Mouse (Mus musculus): Measurements from ENCODE around the gene Timm13. TPM values are rescaled to one million over a fixed set of nuclear protein-coding genes. Genes with fewer than 3 reads are reported as not detected.

Timm13 gene
- total RNA-seq, 4 experiments from 2014 or later, result 117 to 135 (median 123) TPM

DNA sequence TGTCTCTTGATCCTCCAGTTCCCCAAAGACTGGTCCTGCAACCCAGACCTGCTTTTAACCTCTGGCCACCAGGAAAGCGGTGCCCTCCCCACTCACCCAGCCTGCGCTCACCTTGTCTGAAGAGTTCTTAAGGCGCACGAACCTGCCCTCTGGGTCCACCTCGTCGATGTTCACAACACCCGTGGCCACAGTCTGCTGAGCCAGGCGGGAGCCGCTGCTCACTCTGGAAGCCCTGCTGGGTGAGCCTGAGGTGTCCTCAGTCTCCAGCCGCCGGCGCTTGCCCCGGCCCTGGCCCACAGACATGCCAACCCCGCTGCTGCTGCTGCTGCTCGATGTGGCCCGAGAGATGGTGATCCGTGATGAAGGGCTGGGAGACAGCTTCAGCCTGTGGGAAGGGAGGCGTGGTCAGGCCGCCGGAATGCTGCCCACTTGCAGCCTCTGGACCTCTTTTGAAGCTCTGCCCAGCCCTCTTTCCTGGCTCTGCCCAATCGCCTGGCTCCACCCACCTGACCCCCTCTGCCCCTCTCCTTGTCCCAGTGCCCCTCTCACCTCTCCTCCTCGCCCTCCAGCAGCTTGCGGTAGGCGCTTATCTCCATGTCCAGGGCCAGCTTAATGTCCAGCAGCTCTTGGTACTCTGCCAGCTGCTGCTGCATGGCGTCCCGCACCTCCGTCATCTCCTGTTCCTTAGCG lies 3.4 kb upstream of the Timm13 start:
- DNase-seq (ENCODE audit: low spot score), result no peak

DNA sequence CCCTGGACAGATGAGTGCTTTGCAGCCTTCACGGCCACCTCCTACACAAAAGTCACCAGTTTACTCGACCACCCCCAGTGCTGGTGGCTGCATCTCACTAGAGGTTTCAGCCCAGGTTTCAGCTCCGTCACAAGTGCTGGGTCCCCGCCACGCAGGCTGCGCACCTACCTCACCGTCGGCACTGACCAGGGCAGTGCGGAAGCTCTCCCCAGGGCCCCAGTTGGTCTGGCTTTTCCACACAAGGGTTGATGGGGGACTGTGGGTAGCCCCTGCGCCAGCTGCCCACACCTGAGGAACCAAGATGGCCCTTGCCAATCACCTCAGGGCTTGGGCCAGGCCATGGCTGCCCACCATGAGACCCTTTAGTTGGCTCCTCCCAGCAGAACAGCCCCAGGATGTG lies 2.5 kb upstream of the Timm13 start:
- DNase-seq (ENCODE audit: low spot score), result no peak

DNA sequence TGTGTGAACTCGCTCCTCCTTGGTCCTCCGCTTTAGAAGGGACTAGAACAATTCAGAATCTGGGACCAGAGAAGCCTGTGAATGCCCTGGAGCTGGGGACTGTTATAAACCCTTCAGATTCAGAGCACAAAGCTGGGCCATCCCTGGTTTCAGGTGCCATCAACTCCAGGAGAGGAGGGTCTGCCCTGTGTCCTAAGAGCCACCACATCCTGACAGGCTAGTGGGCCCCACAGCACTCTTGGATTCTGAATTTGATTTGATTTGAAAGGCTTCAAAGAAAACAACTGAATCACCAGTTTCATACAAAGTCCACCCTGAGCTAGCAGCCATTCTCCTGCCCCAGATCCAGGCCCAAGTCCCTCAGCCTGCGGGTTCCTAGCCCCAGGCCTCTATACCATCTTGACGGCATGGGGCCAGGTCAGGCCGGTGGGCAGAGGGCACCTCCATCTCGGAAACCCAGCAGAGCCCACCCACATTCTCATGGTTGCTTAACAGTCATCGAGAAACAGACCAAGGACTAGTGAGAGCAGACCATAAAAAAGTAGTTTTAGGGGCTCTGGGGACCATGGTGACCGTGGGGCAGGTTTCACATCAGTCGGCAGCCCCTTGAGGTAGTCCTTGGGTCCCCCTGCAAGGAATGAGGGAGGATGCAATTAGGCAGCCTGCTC lies 1.6 kb upstream of the Timm13 start:
- DNase-seq (ENCODE audit: low spot score), result no peak

DNA sequence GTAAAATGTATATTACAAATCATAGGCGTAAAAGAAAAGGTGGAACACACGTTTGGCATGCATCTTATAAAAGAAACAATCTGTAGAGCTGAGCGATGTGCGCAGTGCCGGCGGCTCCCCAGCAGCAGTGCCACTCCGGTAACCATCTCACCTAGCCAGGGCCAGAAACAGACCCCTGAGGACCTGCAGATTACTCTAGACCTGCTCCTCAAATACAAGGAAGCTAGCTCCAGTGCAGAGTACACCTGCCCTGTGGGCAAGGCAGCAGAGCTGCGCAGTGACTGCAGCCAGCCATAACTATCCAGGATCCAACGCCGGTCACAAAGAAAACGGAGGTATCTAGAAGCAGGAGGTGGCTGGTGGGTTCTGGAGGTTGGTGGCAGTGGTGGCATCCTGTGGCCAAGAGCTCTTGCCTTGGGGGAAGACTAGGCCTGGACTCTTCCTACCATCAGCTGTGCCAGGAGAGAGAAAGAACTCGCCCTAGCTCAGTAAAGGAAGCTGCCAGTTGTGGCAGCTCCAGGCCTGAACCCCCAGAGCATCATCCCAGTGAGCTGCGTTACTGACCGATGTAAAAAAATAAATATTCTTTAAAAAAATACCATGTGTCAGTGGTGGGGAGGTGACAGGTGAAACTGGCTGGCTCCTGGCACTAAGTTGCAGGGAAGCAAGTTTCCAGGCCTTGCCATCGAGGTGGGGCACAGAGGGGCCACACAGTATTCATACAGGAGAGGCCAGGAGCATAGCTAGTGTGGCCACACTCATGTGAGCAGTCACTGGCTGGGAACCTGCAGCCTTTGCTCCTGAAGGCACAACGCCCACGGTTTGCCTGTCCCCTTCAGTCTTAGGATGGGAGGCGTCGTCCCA lies 872 bp upstream of the Timm13 start:
- no peak for DNase-seq (ENCODE audit: low spot score)

DNA sequence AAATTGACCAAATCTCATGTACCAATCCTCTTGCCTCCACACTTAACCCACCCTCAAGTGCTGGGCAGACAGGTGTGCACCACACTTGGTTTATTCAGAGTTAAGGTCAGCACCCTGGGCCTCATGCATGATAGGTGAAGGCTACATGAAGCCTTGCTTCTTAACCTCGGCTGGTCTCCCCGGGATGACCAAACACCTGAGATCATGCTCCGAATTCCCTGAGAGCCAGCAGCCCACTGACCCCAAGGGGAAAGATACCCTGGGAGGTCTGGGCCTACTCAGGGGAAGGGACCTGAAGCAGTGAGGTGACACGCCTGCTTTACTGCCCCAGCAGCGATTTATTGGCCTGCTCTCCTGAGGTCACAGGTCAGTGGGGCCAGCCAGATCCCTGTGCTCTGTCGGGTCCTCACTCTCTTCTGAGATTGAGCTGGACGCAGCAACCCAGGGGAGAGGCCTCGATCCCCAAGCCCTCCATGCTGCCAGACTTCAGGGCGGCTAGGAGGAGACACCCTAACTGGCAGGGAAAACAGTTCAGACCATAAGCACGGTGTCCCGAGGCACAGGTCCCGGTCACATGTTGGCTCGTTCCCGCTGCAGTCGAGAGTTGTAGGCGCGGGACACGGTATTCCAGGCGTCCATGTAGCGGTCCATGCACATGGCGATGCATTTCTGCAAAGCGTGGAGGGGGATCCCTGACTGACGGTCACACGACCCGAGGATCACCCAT lies 1.0 kb downstream of the Timm13 start:
- no peak for DNase-seq (ENCODE audit: low spot score)

DNA sequence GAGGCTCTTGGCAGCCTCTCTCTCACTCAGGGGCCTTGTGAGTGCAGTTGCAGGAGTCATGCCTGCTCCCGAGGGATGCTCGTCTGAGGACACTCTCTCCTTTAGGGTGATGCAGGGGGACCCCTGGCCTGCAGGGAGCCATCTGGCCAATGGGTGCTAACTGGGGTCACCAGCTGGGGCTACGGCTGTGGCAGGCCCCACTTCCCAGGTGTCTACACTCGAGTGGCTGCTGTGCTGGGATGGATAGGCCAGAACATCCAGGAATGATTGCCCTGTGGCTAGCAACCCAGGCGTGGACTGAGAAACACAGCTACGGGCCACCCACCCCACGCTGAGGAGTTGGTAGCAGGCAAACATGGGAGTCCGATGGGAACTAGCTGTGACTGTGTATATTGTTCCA lies 1.7 kb downstream of the Timm13 start:
- DNase-seq (ENCODE audit: low spot score), result no peak

DNA sequence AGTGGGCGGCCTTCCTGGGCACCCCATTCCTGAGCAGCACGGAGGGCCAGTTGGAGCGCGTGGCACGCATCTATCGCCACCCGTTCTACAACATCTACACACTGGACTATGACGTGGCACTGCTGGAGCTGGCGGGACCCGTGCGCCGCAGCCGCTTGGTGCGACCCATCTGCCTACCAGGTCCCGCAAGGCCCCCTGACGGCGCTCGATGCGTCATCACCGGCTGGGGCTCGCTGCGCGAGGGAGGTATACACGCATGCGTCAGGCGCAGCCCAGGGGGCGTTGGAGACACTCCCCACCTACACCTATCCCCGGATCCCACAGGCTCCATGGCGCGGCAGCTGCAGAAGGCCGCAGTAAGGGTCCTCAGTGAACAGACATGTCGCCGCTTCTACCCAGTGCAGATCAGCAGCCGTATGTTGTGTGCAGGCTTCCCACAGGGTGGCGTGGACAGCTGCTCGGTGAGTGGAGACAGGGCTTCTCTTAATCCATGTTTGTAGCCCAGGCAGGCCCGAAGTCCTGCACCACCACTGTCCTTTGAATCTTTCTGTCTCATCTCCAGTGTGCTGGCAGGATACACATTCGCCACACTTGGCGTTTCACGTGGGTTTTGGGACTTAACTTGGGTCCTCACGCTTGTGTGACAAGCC lies 2.8 kb downstream of the Timm13 start:
- no peak for DNase-seq (ENCODE audit: low spot score)

DNA sequence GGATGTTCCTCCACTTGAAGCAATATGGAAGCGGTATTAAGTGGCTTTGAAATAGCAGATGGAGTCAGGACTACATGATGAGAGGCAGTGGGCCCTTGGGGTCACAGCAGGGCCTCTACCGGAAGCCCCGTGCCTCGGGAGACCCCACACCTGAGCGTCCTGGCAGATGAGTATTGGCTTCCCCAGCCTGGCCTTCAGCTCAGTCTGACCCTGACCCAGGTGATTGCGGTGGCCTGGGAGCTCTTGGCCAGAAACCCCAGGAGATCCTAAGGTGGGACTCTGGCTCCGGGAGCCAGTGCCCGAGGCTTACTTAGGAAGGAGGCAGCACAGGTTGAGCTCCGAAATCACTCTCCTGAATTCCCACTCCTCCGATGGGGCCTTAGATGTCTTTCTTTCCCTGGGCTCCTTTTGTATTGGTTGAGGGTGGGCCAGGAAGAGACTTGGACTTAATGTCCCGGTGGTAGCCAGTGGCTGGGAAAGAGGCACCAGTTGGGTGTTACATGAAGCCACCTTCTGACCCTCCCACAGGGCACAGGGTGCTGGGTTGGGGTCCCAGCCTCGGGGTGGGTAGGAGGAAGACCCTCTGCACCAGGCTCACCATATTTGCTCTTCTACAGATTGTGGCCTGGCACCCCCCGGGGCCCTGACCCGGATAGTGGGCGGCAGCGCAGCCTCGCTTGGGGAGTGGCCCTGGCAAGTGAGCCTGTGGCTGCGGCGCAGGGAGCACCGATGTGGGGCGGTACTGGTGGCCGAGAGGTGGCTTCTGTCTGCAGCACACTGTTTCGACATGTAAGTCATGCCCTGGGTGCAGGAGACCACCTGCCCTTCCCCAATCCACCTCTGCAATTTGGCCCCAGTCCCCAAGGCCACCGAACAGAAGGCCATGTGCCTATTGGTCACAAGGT lies 3.9 kb downstream of the Timm13 start:
- no peak for DNase-seq (ENCODE audit: low spot score)

DNA sequence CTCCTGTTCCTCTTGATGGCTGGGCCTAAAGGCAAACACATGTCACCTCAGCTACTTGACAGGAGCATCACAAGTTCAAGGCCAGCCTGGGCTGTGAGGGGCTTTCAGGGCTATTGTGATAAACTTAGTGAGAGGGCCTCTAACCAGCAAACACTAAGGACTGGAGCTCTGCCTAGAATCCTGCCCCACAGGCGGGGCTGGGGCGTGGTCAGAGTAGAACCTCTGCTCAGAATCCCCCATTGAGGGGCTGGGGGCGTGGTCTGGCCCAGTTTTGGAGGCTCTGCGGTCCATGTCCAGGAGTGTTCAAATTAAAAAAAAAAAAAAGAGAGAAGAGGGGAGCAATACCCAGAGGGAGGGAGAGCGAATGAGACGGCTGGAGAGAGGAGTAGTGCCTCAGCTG lies 5.1 kb downstream of the Timm13 start:
- no peak for DNase-seq (ENCODE audit: low spot score)

DNA sequence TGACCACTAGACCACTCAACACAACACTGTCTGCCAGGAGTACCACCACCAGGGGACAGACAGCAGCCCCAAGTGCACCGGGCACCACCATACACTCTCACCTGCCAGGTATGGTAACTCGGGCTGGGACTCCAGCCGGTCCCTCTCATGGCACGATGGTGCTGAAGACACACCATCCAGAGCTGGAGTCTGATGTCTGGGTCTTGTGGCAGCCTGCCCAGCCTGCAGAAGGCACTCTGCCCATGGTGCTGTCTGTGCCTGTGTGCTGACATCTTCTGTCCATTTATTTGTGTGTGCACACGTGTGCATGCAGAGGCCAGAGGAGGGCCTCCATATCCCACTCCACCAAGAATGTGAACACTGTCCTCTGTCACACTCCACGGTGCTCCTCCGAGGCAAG lies 5.7 kb downstream of the Timm13 start:
- no peak for DNase-seq (ENCODE audit: low spot score)

DNA sequence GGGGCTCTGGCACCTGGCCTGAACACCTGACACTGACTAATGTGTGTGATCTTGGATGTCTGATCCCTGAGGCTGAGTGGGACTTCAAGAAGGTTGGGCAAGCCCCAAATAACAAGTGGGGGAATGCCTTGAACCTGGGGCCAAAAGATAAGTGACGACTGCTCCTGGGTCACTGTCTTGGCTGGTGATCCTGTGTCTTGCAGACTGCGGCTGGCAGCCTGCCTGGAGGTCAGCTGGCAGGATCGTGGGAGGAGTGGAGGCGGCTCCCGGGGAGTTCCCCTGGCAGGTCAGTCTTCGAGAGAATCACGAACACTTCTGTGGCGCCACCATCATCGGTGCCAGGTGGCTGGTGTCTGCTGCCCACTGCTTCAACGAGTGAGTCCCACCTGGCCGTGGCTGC lies 13.6 kb downstream of the Timm13 start:
- DNase-seq (ENCODE audit: low spot score), result peak; percentile 76

DNA sequence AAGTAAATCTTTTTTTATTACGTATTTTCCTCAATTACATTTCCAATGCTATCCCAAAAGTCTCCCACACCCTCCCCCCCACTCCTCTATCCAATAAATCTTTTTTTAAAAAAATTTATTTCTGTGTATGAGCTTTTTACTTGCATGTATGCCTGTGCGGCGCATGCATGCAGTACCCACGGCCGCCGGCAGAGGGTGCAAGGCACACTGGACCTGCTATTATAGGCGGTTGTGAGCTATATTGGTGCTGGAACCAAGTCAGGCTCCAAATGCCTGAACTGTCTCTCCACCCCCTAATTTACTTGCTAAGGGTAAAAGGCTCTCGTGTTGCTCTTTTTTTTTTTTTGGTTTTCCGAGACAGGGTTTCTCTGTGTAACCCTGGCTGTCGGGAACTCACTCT lies 19.5 kb downstream of the Timm13 start:
- DNase-seq (ENCODE audit: low spot score), result peak; percentile 65

DNA sequence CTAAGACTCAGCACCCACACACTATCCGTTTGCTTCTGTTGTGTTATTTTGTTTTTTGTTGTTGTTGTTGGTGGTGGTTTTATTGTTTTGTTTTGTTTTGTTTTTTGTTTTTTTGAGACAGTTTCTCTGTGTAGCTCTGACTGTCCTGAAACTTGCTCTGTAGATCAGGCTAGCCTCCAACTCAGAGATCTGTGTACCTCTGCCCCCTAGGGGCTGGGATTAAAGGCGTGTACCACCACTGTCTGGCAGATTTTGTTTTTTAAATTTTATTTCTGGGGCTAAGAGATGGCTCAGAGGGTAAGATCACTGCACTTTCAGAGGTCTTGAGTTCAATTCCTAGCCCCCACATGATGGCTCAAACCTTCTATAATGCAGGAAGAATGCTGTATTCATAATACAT lies 19.9 kb downstream of the Timm13 start:
- no peak for DNase-seq (ENCODE audit: low spot score)

DNA sequence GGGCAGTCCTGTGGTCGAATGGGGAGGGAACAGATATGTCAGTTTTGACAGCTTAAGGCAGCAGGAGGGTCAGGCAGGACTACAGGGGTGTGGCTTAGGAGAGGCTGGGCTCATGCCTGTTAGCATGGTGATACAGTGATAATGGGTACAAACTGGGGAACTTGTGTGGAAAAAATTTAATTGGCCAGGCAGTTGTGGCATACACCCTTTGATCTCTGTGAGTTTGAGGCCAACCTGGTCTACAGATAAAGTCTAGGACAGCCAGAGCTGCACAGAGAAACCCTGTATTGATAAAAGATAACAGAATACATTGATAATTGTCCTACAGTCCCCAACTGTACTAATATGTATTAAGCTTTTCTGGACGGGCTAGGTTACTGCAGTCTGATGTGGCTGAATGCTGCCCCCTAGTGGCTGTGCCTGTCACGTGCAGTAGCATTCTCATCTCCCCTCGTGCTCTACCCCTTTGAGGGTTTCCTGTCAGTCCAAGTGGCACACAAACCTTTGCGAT lies 20.6 kb downstream of the Timm13 start:
- peak; percentile 47 for DNase-seq (ENCODE audit: low spot score)

DNA sequence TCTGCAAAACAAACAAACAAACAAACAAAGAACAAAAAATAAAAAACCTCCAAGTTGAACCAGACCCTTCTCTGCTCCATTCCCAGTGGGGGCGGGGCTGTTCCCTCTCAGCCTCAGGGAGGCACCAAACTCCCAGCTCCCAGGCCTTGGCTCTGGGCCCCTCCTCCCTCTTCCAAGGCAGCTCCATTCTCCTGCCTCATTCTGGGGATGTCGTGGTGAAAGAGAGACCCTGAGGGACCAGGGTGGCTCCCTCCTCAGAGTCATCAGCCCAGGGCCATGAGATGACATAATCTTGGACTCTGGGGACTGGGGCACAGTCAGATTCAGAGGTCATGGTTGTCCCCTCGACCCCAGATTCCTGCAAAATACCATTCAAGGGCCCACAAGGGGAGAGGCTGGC lies 24.2 kb downstream of the Timm13 start:
- no peak for DNase-seq (ENCODE audit: low spot score)

DNA sequence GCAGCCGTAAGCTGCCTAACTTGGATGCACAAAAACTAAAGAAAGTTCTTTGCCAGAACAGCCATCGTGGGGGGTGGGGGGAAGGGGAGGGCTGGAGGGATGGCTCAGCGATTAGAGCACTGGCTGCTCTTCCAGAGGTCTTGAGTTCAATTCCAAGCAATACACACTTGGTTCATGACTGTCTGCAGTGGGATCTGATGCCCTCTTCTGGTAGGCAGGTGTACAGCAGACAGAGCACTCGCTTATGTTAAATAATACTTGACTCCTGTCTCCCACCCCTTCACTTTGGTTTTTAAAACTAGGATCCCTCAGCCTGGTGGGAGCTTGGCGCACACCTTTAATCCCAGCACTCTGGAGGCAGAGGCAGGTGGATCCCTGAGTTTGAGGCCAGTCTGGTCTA lies 24.7 kb downstream of the Timm13 start:
- peak; percentile 50 for DNase-seq (ENCODE audit: low spot score)

DNA sequence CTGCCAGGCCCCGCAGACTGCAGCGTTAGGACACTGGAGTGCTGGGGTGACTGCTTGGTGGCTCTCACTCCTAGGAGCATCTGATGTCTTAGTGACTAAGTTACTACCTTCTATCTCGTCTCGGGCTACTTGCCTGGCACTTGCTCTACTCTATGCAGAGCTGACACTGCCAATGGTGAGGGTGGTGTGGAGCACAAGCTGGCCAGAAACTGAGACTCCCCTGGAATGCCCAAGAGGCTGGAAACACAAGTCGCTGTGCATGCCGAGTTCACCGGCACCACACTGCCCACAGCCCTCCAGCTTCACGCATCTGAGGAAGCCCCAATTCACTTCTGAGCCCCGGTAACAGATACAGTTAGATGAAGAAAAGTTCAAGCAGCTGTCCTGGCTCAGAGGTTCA lies 26.7 kb downstream of the Timm13 start:
- no peak for DNase-seq (ENCODE audit: low spot score)

DNA sequence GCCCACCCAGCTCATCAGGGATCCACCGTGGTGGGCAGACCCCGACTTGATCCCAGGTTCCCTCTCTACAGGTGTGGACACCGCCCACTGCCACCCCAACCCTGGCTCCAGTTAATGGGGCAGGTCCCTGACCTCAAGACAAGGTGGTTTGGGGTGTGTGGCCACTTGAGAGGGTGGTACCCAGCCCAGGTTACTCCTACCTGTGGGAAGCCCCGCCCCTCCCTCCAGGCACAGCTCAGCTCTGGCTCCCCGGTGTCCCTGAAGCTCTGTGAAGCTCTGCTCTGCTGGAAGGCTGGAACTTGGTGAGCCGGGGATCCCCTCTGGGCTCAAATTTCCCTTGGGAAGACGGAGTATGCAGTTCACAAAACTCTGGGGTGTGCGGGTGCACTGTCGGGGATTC lies 29.2 kb downstream of the Timm13 start, which contains the start of gene Tmprss9:
Gene Tmprss9, plus strand, starts transcription at position 268 of the 400 bp plus-strand sequence.
- DNase-seq (ENCODE audit: low spot score), result no peak

DNA sequence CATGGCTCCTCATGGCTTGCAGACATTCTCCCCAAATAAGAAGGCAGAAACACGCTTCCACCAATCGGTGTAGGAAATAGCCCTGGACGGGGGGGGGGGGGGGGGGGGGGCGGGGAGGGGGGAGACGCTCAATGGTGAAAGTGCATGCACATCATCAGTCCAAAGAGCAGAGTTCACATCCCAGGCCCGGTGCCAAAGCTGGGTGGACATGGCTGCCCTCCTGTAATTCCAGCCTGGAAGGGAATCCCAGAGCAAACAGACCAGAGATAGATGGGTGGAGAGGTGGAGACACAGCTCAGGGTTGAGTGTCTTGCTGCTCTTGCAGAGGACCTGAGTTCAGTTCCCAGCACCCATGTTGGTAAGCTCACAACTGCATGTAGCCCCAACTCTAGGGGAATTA lies 29.8 kb downstream of the Timm13 start:
- no peak for DNase-seq (ENCODE audit: low spot score)

DNA sequence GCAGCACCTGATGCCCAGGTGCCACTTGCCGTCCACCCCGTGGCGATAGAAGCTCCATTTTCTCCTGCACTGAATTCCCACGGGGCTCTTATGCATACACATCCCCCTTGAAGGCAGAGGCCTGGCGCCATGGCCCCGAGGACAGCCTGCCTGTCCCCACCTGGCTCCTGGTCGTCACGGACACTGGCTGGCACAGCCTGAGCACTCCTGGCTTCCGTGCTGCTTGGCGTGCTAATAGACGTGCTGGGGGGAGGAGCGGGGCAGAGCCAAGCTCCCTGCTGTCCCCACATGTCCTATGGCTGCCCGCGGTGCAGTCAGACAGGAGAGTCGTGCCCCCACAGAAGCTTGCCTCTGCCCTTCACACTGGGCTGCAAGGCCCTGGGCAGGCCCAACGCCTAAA lies 36.3 kb downstream of the Timm13 start:
- no peak for DNase-seq (ENCODE audit: low spot score)
